Mouse (Mus musculus): ENCODE results near the gene Rhbg. TPM values are rescaled to one million over a fixed set of nuclear protein-coding genes. Genes with fewer than 3 reads are reported as not detected.

Rhbg gene
- polyA plus RNA-seq, 1 experiment from 2014 or later: not detected

DNA sequence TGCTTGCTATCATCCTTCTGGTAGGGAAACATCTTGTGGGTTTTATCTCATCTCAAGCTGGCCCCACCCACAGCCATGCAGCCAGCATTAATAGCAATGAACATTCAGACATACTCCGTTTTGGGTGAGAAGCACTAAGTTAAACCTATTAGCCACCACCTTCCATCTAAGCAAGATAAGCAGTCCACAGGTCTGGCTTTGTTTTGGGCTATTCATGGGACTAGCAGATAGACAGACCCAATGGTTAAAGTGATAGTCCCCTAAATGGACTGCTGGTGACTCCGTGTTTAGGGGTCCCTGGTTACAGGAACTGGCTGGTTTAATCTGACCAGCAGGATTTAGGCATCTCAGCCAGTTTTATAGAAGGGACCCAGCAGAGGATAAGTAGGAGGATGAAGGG lies 41.5 kb downstream of the Rhbg start:
- 17% methylated on average over 2 of the region's 2 CpGs for WGBS (ENCODE audit: missing documents)
- no peak overlapping the region for H3K4me3 ChIP-seq (ENCODE audit: inconsistent target)
- no peaks in the 10 kb centered on the region for H3K36me3 ChIP-seq (ENCODE audit: inconsistent target)
- H3K79me2 ChIP-seq (ENCODE audit: inconsistent target): no peaks in the 10 kb centered on the region
- H3K27ac ChIP-seq: no peak overlapping the region

DNA sequence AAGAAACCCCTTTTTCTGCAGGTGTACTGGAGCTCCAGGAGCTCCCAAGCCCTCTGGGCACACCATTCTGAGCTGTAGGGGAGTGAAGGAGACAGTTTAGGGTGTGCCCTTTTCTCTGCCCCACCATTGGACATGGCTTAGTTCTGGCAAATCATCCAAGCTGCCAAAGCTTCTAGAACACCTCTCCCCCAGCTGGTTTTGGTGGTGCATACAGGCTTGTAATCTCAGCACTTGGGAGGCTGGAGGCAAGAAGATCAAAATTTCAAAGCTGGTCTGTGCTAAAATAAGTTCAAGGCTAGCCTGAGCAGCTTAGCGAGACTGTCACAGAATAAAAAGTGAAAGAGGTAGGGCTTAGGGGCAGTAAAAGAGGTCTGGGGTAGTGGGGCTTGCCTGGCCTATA lies 42.2 kb downstream of the Rhbg start:
- WGBS (ENCODE audit: missing documents): 13% methylated on average over 1 of the region's 1 CpGs
- Histone ChIP-seq H3K36me3 (ENCODE audit: inconsistent target) (no peaks in the 10 kb centered on the region), H3K4me3 (ENCODE audit: inconsistent target) (no peak overlapping the region), H3K79me2 (ENCODE audit: inconsistent target) (no peaks in the 10 kb centered on the region), H3K27ac (no peak overlapping the region)

DNA sequence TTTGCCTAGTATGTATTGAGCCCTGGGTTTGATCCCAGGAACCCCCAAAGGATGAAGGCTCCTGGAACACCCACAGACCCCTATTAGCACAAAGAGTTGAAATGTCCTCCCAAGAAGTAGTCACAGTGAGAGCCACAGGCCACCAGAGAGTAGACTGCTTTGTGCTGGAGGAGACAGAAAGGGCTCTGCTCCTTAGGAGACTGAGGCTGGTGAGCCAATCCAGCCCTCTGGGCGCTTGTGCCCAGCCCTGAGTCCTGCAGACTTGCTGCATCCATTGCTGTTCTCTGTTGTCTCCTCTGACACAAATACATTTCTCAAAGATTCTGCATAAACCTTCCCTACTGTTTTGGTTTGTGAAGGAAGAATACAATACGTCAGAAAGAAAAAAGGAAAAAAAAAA lies 43.6 kb downstream of the Rhbg start:
- Histone ChIP-seq H3K27ac (no peak overlapping the region), H3K36me3 (ENCODE audit: inconsistent target) (no peaks in the 10 kb centered on the region), H3K4me3 (ENCODE audit: inconsistent target) (no peak overlapping the region), H3K79me2 (ENCODE audit: inconsistent target) (no peaks in the 10 kb centered on the region)
- WGBS (ENCODE audit: missing documents): 51% methylated on average over 2 of the region's 2 CpGs

- WGBS (ENCODE audit: missing documents): 38% methylated on average over 2 of the region's 2 CpGs
- Histone ChIP-seq H3K4me3 (ENCODE audit: inconsistent target) (no peak overlapping the region), H3K79me2 (ENCODE audit: inconsistent target) (no peaks in the 10 kb centered on the region), H3K36me3 (ENCODE audit: inconsistent target) (no peaks in the 10 kb centered on the region), H3K27ac (no peak overlapping the region)
Measured at GRCm38 (mm10) chr3:88210121-88210520, 44.4 kb downstream of the Rhbg start.

DNA sequence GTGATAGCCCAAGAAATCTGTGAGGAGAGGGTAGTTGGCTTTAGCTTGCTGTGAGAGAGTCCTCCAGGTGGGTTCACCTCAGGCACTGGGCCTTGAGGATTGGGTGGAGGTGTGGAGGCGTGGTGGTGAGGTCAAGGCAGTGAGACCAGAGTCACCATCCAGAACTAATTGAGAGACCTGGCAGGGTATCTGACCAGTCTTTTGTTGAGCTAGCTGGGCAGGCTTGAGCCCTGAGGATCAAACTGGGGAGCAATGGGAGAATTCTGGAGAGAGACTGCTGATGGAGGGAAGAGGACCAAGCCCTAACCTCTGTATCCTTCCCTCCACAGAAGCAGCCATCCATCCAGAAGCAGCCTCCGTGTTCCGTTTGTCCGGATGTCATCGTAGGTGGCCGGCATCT lies 45.2 kb downstream of the Rhbg start:
- 4% methylated on average over 6 of the region's 6 CpGs for WGBS (ENCODE audit: missing documents)
- no peak overlapping the region for H3K27ac ChIP-seq
- H3K79me2 ChIP-seq (ENCODE audit: inconsistent target): no peaks in the 10 kb centered on the region
- H3K4me3 ChIP-seq (ENCODE audit: inconsistent target): no peak overlapping the region
- no peaks in the 10 kb centered on the region for H3K36me3 ChIP-seq (ENCODE audit: inconsistent target)

- Histone ChIP-seq H3K27ac (no peak overlapping the region), H3K36me3 (ENCODE audit: inconsistent target) (no peaks in the 10 kb centered on the region), H3K79me2 (ENCODE audit: inconsistent target) (no peaks in the 10 kb centered on the region), H3K4me3 (ENCODE audit: inconsistent target) (no peak overlapping the region)
- WGBS (ENCODE audit: missing documents): 33% methylated on average over 3 of the region's 3 CpGs
Measured at GRCm38 (mm10) chr3:88208226-88208720, 46.2 kb downstream of the Rhbg start.

DNA sequence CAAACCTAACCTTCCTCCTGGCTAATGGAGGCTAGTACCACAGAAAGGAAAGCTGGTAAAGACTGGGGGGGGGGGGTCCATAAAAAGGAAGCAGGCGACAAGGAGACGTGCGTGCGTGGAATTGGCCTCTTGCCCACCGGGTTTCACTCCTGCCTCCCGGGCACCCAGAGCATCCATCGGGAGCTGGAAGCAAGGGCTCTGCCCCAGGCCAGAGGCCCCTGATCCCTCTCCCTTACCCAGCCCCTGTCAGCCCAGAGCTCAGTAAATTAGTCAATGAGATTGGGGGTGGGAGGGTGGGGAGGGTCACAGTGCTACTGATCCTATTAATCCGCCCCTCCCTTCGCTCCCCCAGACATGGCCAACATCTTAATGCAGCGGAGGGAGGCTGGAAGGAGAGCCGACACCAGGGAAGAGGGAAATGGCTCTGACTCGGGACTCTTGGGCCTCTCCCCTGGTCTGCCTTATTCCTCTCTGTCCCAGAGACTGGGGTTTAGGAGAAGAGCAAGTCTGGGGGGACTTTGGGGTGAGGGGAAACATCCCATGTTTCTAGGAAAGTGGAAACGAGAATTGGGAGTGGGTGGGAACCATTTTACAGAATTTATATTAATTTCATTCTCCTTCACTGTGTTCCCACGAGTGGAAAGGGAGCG lies 46.9 kb downstream of the Rhbg start:
- H3K4me3 ChIP-seq (ENCODE audit: inconsistent target): no peak overlapping the region
- no peak overlapping the region for H3K27ac ChIP-seq
- H3K36me3 ChIP-seq (ENCODE audit: inconsistent target): no peaks in the 10 kb centered on the region
- no peaks in the 10 kb centered on the region for H3K79me2 ChIP-seq (ENCODE audit: inconsistent target)
- WGBS (ENCODE audit: missing documents): 13% methylated on average over 12 of the region's 15 CpGs

DNA sequence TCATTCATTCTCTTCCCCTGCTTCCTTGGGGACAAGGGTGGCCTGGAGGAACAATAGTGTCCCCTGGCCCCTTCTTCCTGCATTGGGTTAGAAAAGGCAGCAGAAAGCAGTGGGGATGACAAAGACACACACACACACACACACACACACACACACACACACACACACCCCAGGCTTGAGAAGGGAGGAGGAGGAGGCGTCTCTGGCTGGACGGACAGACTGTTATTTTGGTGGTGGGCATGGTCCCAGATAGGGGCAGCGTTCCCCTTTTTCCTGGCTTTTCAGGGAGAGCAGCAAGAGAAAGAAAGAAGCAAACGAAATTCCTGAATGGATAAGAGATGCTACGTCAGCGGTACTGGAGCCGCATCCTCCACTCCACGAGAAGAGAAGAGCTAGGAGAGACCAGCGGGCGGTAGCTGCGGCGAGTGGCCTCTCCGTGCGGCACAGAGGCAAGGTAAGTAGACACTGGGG lies 47.6 kb downstream of the Rhbg start:
- 9% methylated on average over 14 of the region's 14 CpGs for WGBS (ENCODE audit: missing documents)
- Histone ChIP-seq H3K27ac (no peak overlapping the region), H3K79me2 (ENCODE audit: inconsistent target) (no peaks in the 10 kb centered on the region), H3K4me3 (ENCODE audit: inconsistent target) (no peak overlapping the region), H3K36me3 (ENCODE audit: inconsistent target) (no peaks in the 10 kb centered on the region)

- no peaks in the 10 kb centered on the region for H3K79me2 ChIP-seq (ENCODE audit: inconsistent target)
- no peak overlapping the region for H3K27ac ChIP-seq
- H3K4me3 ChIP-seq (ENCODE audit: inconsistent target): no peak overlapping the region
- WGBS (ENCODE audit: missing documents): 11% methylated on average over 3 of the region's 3 CpGs
- H3K36me3 ChIP-seq (ENCODE audit: inconsistent target): no peaks in the 10 kb centered on the region
Measured at GRCm38 (mm10) chr3:88206500-88206899, 48.0 kb downstream of the Rhbg start.

DNA sequence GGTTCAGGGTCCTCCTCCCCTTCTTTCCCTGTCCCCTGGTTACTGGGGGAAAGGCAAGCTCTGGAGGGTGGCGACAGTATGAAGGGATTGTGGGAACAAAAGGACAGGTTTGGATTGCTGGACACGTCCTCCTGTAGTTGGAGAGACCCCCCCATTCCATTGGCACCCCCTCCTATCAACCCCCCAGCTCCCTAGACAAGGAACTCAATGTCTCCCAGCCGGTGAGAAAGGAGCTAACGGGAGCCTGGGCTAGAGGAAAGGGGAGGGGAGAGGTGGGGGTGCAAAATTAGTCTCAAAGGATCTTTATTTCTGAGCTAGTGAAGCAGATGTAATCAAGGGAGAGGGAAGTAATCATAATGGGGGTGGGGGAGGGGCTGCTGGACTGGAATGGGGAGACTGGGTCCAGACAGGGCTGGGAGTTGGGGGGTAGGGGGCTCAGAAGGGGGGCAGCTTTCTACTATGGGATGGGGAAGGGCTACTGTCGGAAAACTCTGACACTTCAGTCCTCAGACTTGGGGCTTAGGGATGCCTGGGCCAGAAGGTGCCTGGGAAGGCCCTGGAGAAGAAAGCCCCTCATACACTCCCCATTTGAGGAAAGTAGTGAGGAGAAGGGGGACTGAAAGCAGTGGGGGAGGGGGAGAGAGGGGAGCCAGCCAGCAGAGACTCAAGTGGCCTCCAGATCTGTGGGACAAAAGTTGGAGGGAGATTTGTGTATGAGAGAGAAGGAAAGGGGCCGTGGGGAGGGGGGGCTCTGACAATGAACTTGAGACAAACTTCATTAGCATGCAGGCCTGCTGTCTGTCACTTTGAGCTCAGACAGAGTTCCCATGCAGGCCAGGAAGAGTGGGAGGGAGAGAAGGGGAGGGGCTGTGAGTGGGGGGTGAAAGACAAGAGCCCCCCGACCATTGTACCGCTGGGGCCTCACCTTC lies 48.7 kb downstream of the Rhbg start:
- Histone ChIP-seq H3K27ac (no peak overlapping the region), H3K79me2 (ENCODE audit: inconsistent target) (no peaks in the 10 kb centered on the region), H3K36me3 (ENCODE audit: inconsistent target) (no peaks in the 10 kb centered on the region), H3K4me3 (ENCODE audit: inconsistent target) (no peak overlapping the region)
- 11% methylated on average over 8 of the region's 8 CpGs for WGBS (ENCODE audit: missing documents)

- no peak overlapping the region for H3K27ac ChIP-seq
- WGBS (ENCODE audit: missing documents): 19% methylated on average over 4 of the region's 4 CpGs
- H3K79me2 ChIP-seq (ENCODE audit: inconsistent target): no peaks in the 10 kb centered on the region
- no peaks in the 10 kb centered on the region for H3K36me3 ChIP-seq (ENCODE audit: inconsistent target)
- H3K4me3 ChIP-seq (ENCODE audit: inconsistent target): no peak overlapping the region
Measured at GRCm38 (mm10) chr3:88205176-88205562, 49.3 kb downstream of the Rhbg start.

- WGBS (ENCODE audit: missing documents): 75% methylated on average over 1 of the region's 1 CpGs
- no peak overlapping the region for H3K27ac ChIP-seq
Measured at GRCm38 (mm10) chr3:88204751-88205150, 49.8 kb downstream of the Rhbg start.

DNA sequence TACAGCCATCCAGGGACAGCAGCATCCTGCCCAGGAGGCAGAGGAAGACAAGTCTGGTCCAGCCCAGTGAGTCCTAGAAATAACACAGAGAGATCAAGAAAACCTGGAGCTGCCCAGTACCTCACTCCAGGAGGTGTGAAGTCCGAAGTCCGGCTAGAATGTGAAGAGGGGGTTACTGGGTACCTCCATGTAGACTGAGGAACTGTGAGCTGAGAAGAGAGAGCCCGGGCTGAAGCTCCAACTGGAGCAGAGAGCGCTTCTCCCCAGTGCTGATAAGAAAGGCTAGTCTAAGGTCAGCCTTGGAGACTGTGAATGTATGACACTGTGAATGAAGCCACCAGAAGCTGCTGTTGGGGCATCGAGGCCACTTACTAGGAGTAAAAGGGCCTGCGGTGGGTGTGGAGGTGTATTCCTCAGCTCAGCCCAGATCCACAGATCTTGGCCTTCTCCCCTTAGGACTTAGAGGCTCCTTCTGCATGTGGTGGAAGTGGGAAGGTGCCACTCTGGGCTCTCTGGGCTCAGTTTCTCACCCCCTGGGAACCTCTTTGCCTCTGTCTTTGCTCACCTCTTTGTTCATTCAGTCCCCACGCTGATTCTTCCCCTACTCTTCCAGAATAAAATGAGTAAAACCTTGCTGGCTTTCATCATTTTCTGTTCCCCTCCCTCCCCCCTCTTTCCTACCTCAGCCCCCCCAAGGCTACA lies 50.4 kb downstream of the Rhbg start:
- Histone ChIP-seq H3K27ac (no peak overlapping the region), H3K36me3 (ENCODE audit: inconsistent target) (no peaks in the 10 kb centered on the region), H3K4me3 (ENCODE audit: inconsistent target) (no peak overlapping the region), H3K79me2 (ENCODE audit: inconsistent target) (no peaks in the 10 kb centered on the region)
- WGBS (ENCODE audit: missing documents): 6% methylated on average over 7 of the region's 7 CpGs

More at GRCm38 (mm10) chr3:88204751-88205150, 49.8 kb downstream of the Rhbg start:
- H3K79me2 ChIP-seq (ENCODE audit: inconsistent target): no peaks in the 10 kb centered on the region
- H3K4me3 ChIP-seq (ENCODE audit: inconsistent target): no peak overlapping the region
- H3K36me3 ChIP-seq (ENCODE audit: inconsistent target): no peaks in the 10 kb centered on the region

GRCm38 (mm10) chr3:88203456-88203855 lies 51.1 kb downstream of the Rhbg start:
- no peaks in the 10 kb centered on the region for H3K79me2 ChIP-seq (ENCODE audit: inconsistent target)
- H3K36me3 ChIP-seq (ENCODE audit: inconsistent target): no peaks in the 10 kb centered on the region
- H3K4me3 ChIP-seq (ENCODE audit: inconsistent target): no peak overlapping the region
- H3K27ac ChIP-seq: no peak overlapping the region
- 18% methylated on average over 5 of the region's 5 CpGs for WGBS (ENCODE audit: missing documents)

All from macrophage (primary cell).